Mouse (Mus musculus) testis, adult 2 months (tissue): Measurements from ENCODE around the gene Pon1. TPM values are rescaled to one million over a fixed set of nuclear protein-coding genes. Genes with fewer than 3 reads are reported as not detected.

Experiments used
- H3K27ac ChIP-seq: fragments of 200-500 bp; 2 replicates; pipeline ENCODE4 v1.5.1; 2012; ENCODE audit warnings: low read depth, low read length; ENCODE audit not compliant: control insufficient read depth, insufficient read depth
- H3K27me3 ChIP-seq: fragments of 200-500 bp; 2 replicates; pipeline ENCODE4 v1.6.1; 2012; ENCODE audit warnings: mild to moderate bottlenecking, low read length, moderate library complexity; ENCODE audit not compliant: control insufficient read depth, insufficient read depth
- H3K36me3 ChIP-seq: fragments of 200-500 bp; 2 replicates; pipeline ENCODE4 v1.6.1; 2012; ENCODE audit warnings: mild to moderate bottlenecking, low read length; ENCODE audit not compliant: control insufficient read depth, insufficient read depth
- H3K4me1 ChIP-seq: fragments of 200-500 bp; 2 replicates; pipeline ENCODE4 v1.6.1; 2012; ENCODE audit warnings: low read length; ENCODE audit not compliant: control insufficient read depth, insufficient read depth
- H3K4me3 ChIP-seq: fragments of 200-500 bp; 2 replicates; pipeline ENCODE4 v1.5.1; 2012; ENCODE audit warnings: low read depth, mild to moderate bottlenecking, low read length, moderate library complexity, mixed read lengths; ENCODE audit not compliant: control insufficient read depth
- CTCF ChIP-seq: fragments of 200-500 bp; IDR thresholded peaks from 2 replicates; pipeline ENCODE4 v1.5.1; 2012; ENCODE audit warnings: low read depth, mild to moderate bottlenecking, inconsistent platforms, low read length, moderate library complexity; ENCODE audit not compliant: control insufficient read depth, insufficient read depth, insufficient replicate concordance
- POLR2A ChIP-seq: fragments of 200-500 bp; IDR thresholded peaks from 2 replicates; pipeline ENCODE4 v1.6.1; 2012; ENCODE audit warnings: low read depth, mild to moderate bottlenecking, inconsistent platforms, low read length, moderate library complexity; ENCODE audit not compliant: control insufficient read depth
- polyA plus RNA-seq: library from polyadenylated mRNA; depleted of rRNA; stranded (reverse); fragments of >200 nt; gene quantifications from 2 replicates; pipeline ENCODE4 v1.2.3, GENCODE M21; 2012

Pon1 gene
- polyA plus RNA-seq, 1 experiment = not detected

DNA sequence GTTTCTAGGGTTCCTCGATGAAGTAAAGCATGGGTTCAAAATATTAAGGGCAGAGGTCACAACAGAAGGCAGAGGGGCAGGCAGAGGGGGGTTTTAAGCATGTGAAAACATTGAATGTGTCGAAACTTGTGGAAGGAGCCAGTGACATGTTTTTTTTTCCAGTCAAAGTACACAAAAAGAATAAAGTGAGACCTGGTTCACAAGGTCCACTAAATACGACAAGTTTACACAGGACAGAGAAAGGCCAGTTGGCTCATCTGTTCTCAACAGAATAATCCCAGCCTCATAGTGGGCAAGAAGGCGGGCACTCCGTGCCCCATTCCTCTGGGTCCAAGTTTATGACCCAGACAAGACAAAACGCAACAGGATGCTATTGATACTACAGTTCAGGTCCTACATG lies 4.8 kb downstream of the Pon1 start:
- Histone ChIP-seq H3K4me3 (no peak overlapping the region), H3K4me1 (no peaks in the 10 kb centered on the region), H3K27ac (no peak overlapping the region), H3K27me3 (no peaks in the 10 kb centered on the region), H3K36me3 (no peaks in the 10 kb centered on the region)
- no peak for TF ChIP-seq POLR2A
- no peak for TF ChIP-seq CTCF

DNA sequence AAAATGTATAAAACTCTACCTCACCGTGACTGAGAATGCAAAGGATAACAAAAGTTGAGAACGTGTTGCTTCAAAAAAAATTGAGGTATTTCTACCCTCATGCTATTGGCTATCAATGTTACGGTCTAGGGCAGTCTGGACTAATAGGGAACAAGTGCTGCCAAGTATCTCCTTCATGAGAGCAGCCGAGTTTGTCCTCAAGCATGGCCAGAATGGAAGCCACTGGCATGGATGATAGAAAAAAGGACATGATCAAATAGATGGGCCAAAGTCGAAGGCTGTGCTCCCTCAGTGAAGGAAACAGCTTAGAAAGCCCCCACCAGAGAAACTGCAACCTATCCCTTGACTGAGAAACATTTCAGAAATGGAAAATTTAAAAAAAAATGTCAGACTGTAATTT lies 5.7 kb downstream of the Pon1 start:
- TF ChIP-seq POLR2A (no peak), CTCF (no peak)
- Histone ChIP-seq H3K4me3 (no peak overlapping the region), H3K27me3 (no peaks in the 10 kb centered on the region)

DNA sequence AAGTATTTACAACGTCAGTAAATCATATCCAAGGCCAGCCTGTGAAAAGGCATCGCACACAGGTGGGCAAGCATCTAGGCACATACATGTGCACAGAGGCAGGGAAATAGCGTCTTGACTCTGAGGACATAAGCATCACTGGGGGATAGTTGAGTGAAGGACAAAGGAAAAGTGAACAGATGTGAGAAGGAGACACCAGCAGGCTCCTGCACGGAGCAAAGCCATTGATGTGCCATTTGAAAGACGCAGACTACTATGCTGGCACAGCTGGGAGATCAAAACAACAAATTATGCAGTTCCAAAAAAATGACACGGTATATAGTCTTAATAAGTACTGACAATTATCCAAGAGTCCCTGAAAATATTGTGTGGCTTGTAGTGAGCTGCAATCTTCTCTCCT lies 6.2 kb downstream of the Pon1 start:
- Histone ChIP-seq H3K27ac (no peak overlapping the region), H3K27me3 (no peaks in the 10 kb centered on the region), H3K4me1 (no peaks in the 10 kb centered on the region), H3K4me3 (no peak overlapping the region), H3K36me3 (no peaks in the 10 kb centered on the region)
- no peak for TF ChIP-seq POLR2A

More for the DNA sequence above, 5.7 kb downstream of the Pon1 start:
- Histone ChIP-seq H3K4me1 (no peaks in the 10 kb centered on the region), H3K27ac (no peak overlapping the region), H3K36me3 (no peaks in the 10 kb centered on the region)

DNA sequence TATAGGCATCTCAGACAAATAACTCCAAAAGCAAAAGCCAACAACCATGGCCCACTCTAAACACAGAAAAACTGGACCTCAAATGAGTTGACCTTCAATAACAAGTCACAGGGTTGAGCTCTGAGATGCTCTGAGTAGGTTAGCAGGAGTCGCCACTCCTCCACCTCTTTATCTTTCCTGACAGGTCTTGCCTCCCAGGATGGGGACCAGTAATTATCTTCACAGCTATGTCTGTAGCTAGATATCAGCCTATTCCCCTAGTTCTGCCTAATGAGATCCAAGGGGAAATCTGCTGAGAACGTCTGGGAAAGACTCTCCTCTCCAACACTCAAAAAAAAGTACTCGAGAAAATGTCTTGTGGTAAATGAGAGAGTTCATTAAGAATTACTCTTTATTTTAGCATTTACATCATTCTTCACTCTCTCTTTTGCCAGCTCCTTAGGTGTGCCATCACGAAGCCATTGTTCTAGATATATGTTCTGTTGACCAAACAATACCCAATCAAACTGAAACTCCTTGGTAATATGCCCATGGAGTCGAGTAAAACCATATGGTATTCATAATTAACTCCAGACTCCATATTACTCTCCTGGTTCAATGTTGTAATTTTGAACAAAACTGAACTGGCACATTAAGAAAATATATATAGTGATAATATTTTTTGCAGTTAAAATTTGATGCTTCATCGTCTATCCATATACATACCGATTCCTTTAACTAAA lies 7.4 kb downstream of the Pon1 start:
- Histone ChIP-seq H3K36me3 (no peaks in the 10 kb centered on the region), H3K4me3 (no peak overlapping the region), H3K27ac (no peak overlapping the region), H3K4me1 (no peaks in the 10 kb centered on the region), H3K27me3 (no peaks in the 10 kb centered on the region)
- TF ChIP-seq CTCF (no peak), POLR2A (no peak)

DNA sequence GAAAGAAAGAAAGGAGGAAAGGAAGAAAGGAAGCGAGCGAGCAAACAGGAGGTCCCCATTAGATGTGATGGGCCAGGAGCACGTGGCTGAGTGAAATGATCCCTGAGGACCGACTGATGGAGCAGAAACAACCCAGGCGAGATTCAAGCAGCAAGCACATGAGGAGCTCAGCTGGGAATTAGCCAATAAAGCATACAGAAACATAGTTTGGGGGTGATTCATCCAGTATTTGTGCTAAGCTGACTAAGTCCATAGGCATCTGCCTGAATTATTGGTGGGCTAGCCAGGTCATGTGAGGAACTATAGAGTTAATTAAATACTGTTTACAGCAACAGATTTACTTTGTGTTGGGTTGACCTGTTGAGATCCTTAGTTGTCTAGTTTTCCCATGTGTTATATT lies 13.1 kb downstream of the Pon1 start:
- H3K36me3 ChIP-seq = no peaks in the 10 kb centered on the region
- H3K27ac ChIP-seq = no peak overlapping the region
- H3K4me3 ChIP-seq = no peak overlapping the region
- no peak for TF ChIP-seq POLR2A
- TF ChIP-seq CTCF = no peak
- no peaks in the 10 kb centered on the region for H3K4me1 ChIP-seq
- H3K27me3 ChIP-seq = no peaks in the 10 kb centered on the region

DNA sequence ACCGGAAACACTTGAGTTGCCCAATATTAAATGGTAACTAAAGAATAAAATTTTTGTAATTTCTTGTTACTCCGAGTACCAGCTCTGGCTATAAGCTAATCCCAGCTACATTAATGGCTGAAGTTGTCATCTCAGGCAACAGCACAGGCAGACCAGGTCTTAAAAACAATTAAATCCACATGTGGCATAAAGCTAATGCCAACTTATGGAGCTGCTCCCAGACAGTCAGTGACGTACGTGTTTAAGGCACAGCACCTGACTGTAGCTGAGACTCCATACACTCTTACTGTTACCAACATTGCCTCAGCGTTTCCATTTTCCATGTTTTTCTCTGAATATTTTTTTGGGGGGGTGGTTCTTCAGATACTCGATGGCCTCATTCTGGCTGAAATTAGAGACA lies 14.6 kb downstream of the Pon1 start:
- no peak overlapping the region for H3K27ac ChIP-seq
- H3K4me3 ChIP-seq = no peak overlapping the region
- TF ChIP-seq POLR2A (no peak), CTCF (no peak)
- no peaks in the 10 kb centered on the region for H3K4me1 ChIP-seq
- no peaks in the 10 kb centered on the region for H3K27me3 ChIP-seq
- H3K36me3 ChIP-seq = no peaks in the 10 kb centered on the region

DNA sequence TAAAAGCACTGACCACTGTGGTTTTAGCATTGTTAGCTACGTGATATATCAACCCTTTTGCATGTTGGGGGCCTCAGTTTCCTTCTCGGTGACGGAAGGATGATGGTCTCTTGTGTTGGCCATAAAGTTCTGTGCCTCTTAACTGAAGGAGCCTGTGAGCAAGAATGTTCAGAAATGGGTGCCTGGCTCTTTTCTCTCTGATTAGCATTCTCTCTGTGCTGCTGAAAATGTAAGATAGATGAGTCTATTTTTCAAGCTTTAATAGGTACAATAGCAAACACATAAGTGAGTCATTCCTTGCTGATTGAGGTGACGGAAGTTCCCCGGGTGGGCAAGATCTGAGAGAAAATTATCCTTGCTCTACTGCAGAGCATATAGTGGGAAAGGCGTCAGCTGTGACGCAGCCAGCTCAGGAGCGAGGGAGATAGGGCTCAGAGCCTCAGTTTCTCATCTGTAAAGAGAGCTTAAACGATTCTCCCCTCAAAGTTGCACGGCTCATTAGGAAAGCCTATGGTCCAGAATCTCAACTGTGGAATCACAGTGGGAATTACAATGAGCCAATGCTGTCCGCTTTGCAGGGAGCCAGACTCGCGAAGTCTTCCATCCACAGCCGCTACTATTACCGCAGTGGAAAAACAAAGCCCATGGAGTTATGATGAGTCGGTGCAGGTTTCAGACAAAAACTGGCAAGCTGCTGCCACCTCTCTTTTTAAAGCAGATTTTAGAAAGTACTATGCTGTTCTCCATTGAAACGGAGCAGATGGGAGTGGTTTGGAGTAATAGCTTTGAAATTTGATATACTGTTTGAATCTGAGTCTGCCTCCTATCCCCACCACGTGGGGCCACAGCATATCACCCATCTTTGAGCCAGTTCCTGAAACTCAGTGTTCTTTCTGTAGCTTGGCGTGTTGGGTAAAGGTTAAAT lies 15.5 kb downstream of the Pon1 start:
- Histone ChIP-seq H3K27me3 (no peaks in the 10 kb centered on the region), H3K27ac (no peak overlapping the region), H3K4me3 (no peak overlapping the region), H3K4me1 (no peaks in the 10 kb centered on the region), H3K36me3 (no peaks in the 10 kb centered on the region)
- no peak for TF ChIP-seq CTCF
- no peak for TF ChIP-seq POLR2A
